Mouse (Mus musculus) adrenal gland, adult 2 months (tissue): Measurements from ENCODE around the gene 4930578G10Rik. TPM values are rescaled to one million over a fixed set of nuclear protein-coding genes. Genes with fewer than 3 reads are reported as not detected.

Experiments
- polyA plus RNA-seq: library from polyadenylated mRNA; depleted of rRNA; stranded (reverse); fragments of >200 nt; gene quantifications from 2 replicates; pipeline ENCODE4 v1.2.3, GENCODE M21; 2012; rRNA removed
- total RNA-seq, 2 experiments: library from RNA; stranded (reverse); gene quantifications; 2 replicates each; pipeline ENCODE4 v1.2.3; 2021

4930578G10Rik gene
- total and polyA plus RNA-seq, 3 experiments: 0.26 to 0.55 TPM; not detected in 1

Other genes starting within 250 kb of the 4930578G10Rik start
- not detected for gene Fam205a2, start 207.4 kb upstream of the 4930578G10Rik start, total RNA-seq
- not detected in 2 replicates for gene Fam205a2, start 207.4 kb upstream of the 4930578G10Rik start, polyA plus RNA-seq
- gene Gm10591, start 123.3 kb upstream of the 4930578G10Rik start, total RNA-seq: not detected
- not detected in 2 replicates for gene Gm10591, start 123.3 kb upstream of the 4930578G10Rik start, polyA plus RNA-seq
- 10 to 100 TPM; 14.5 to 24.0 TPM for gene Gm2564, start 105.8 kb upstream of the 4930578G10Rik start, total RNA-seq
- gene Gm2564, start 105.8 kb upstream of the 4930578G10Rik start, polyA plus RNA-seq: 13.6 and 16.2 TPM in 2 replicates
- not detected for gene Ccl27b, start 80.3 kb upstream of the 4930578G10Rik start, total RNA-seq
- gene Ccl27b, start 80.3 kb upstream of the 4930578G10Rik start, polyA plus RNA-seq: not detected in 2 replicates
- gene Il11ra2, start 73.7 kb upstream of the 4930578G10Rik start, total RNA-seq: not detected
- gene Il11ra2, start 73.7 kb upstream of the 4930578G10Rik start, polyA plus RNA-seq: 0.34 and 0.61 TPM in 2 replicates
- gene Ccl19, start 21.0 kb downstream of the 4930578G10Rik start, total RNA-seq: 1 to 10 TPM; 1.8 to 6.7 TPM
- 25.5 and 29.5 TPM in 2 replicates for gene Ccl19, start 21.0 kb downstream of the 4930578G10Rik start, polyA plus RNA-seq
- gene Ccl21a, start 38.4 kb downstream of the 4930578G10Rik start, total RNA-seq: 10 to 100 TPM in 1 of 2 experiments, 1 to 10 TPM in 1; 5.7 to 12.2 TPM
- 2.3 and 3.8 TPM in 2 replicates for gene Ccl21a, start 38.4 kb downstream of the 4930578G10Rik start, polyA plus RNA-seq
- not detected for gene Fam205a1, start 118.3 kb downstream of the 4930578G10Rik start, total RNA-seq
- not detected in 2 replicates for gene Fam205a1, start 118.3 kb downstream of the 4930578G10Rik start, polyA plus RNA-seq
- under 1 TPM in 1 of 2 experiments, not detected in 1; 0.14 TPM for gene Gm12394, start 121.2 kb downstream of the 4930578G10Rik start, total RNA-seq
- not detected in 2 replicates for gene Gm12394, start 121.2 kb downstream of the 4930578G10Rik start, polyA plus RNA-seq
- gene Fam205c, start 138.7 kb downstream of the 4930578G10Rik start, total RNA-seq: under 1 TPM in 1 of 2 experiments, not detected in 1; 0.17 TPM
- gene Fam205c, start 138.7 kb downstream of the 4930578G10Rik start, polyA plus RNA-seq: not detected in 2 replicates
- 1 to 10 TPM in 1 of 2 experiments, under 1 TPM in 1; 0.92 to 2.6 TPM for gene Phf24, start 181.1 kb downstream of the 4930578G10Rik start, total RNA-seq
- 1.8 and 3.1 TPM in 2 replicates for gene Phf24, start 181.1 kb downstream of the 4930578G10Rik start, polyA plus RNA-seq
- 10 to 100 TPM; 17.7 to 18.3 TPM for gene Dnajb5, start 214.3 kb downstream of the 4930578G10Rik start, total RNA-seq
- 7.4 TPM in 2 replicates for gene Dnajb5, start 214.3 kb downstream of the 4930578G10Rik start, polyA plus RNA-seq
- gene 1700022I11Rik, start 234.1 kb downstream of the 4930578G10Rik start, total RNA-seq: not detected
- not detected in 2 replicates for gene 1700022I11Rik, start 234.1 kb downstream of the 4930578G10Rik start, polyA plus RNA-seq